Mouse (Mus musculus) lung, postnatal 4 days (tissue): Measurements from ENCODE around the gene Aars.
A peak's percentile ranks its signal among the peaks of the same experiment; 100 is the strongest.
"Not testable (repeated sequence)": the region's sequence is repeated elsewhere in the genome, so short reads cannot be mapped to it uniquely, and the experiment has no call there.

ENCODE experiments used
- DNase-seq, 2 experiments: peaks; one replicate each; pipeline ENCODE4 v3.0.0; 2021

Aars gene

GRCm38 (mm10) chr8:111055031-111055634, 22.2 kb downstream of the Aars start:
- DNase-seq: no peak

- no peak for DNase-seq
Measured at GRCm38 (mm10) chr8:111055661-111056060, 22.7 kb downstream of the Aars start.

- DNase-seq: peak; percentile 93 to 95
Measured at GRCm38 (mm10) chr8:111056158-111056663, 23.3 kb downstream of the Aars start, which contains the start of gene Exosc6. Gene Exosc6 (plus strand): TSS chr8:111056339.

- peak; percentile 37 to 60 for DNase-seq
Measured at GRCm38 (mm10) chr8:111056691-111057293, 23.8 kb downstream of the Aars start.

- DNase-seq: no peak
Measured at GRCm38 (mm10) chr8:111058946-111059572, 26.1 kb downstream of the Aars start.

- no peak for DNase-seq
Measured at GRCm38 (mm10) chr8:111061688-111062071, 28.7 kb downstream of the Aars start.

GRCm38 (mm10) chr8:111062072-111062757, 29.3 kb downstream of the Aars start:
- peak; percentile 81 to 91 for DNase-seq

- DNase-seq: no peak
Measured at GRCm38 (mm10) chr8:111062893-111063292, 29.9 kb downstream of the Aars start.

- no peak for DNase-seq
Measured at GRCm38 (mm10) chr8:111066308-111066707, 33.4 kb downstream of the Aars start.

- no peak for DNase-seq
Measured at GRCm38 (mm10) chr8:111067439-111067838, 34.5 kb downstream of the Aars start.

- not testable (repeated sequence) for DNase-seq
Measured at GRCm38 (mm10) chr8:111068660-111069059, 35.7 kb downstream of the Aars start.

GRCm38 (mm10) chr8:111075926-111076325, 43.0 kb downstream of the Aars start:
- DNase-seq: no peak

GRCm38 (mm10) chr8:111079461-111079860, 46.5 kb downstream of the Aars start:
- DNase-seq: no peak

- DNase-seq: peak in 1 of 2 experiments; percentile 38
Measured at GRCm38 (mm10) chr8:111079861-111080271, 46.9 kb downstream of the Aars start.

- no peak for DNase-seq
Measured at GRCm38 (mm10) chr8:111081580-111082258, 48.8 kb downstream of the Aars start.

- not testable (repeated sequence) for DNase-seq
Measured at GRCm38 (mm10) chr8:111083936-111084335, 51.0 kb downstream of the Aars start.

GRCm38 (mm10) chr8:111090126-111090525, 57.2 kb downstream of the Aars start:
- peak; percentile 64 to 81 for DNase-seq

- no peak for DNase-seq
Measured at GRCm38 (mm10) chr8:111091706-111092105, 58.8 kb downstream of the Aars start.

GRCm38 (mm10) chr8:111092326-111092725, 59.4 kb downstream of the Aars start, which contains the start of gene Clec18a:
Gene Clec18a (minus strand): TSS chr8:111092426.
- DNase-seq: not testable (repeated sequence)

GRCm38 (mm10) chr8:111093865-111094718, 61.1 kb downstream of the Aars start, which contains the start of gene Pdpr:
Gene Pdpr (plus strand): TSS chr8:111094630.
- DNase-seq: peak; percentile 95 to 97

- not testable (repeated sequence) for DNase-seq
Measured at GRCm38 (mm10) chr8:111094719-111095302, 61.9 kb downstream of the Aars start.
